Mouse (Mus musculus) bone marrow, adult 2 months (tissue): Measurements from ENCODE around the gene Gabre. TPM values are rescaled to one million over a fixed set of nuclear protein-coding genes. Genes with fewer than 3 reads are reported as not detected.

Experiments
- H3K27ac ChIP-seq: fragments of 200-500 bp; 2 replicates; pipeline ENCODE4 v1.5.1; 2012; ENCODE audit warnings: low read depth, mild to moderate bottlenecking, control low read depth, inconsistent platforms, low read length; ENCODE audit not compliant: control insufficient read depth, poor library complexity, insufficient read depth
- H3K4me1 ChIP-seq: fragments of 200-500 bp; 2 replicates; pipeline ENCODE4 v1.6.1; 2011; ENCODE audit warnings: low read length; ENCODE audit not compliant: control insufficient read depth, insufficient read depth
- H3K4me3 ChIP-seq: fragments of 200-500 bp; replicated peaks from 2 replicates; pipeline ENCODE3; 2011; ENCODE audit warnings: mild to moderate bottlenecking, low read depth, low read length, control low read depth; ENCODE audit not compliant: control insufficient read depth
- CTCF ChIP-seq: fragments of 200-500 bp; IDR thresholded peaks from 2 replicates; pipeline ENCODE4 v1.5.1; 2011; ENCODE audit warnings: low read length, control low read depth; ENCODE audit not compliant: control insufficient read depth, insufficient read depth
- POLR2A ChIP-seq: fragments of 200-500 bp; IDR thresholded peaks from 2 replicates; pipeline ENCODE4 v1.6.1; 2011; ENCODE audit warnings: low read depth, mild to moderate bottlenecking, control low read depth, low read length, borderline replicate concordance; ENCODE audit not compliant: control insufficient read depth
- WGBS: fragments of 180-500 bp; shearing (Covaris S2); methylation state at CpG from one replicate; pipeline ENCODE4 v1.1.7; 2018; 5-methylcytosine and 5-hydroxymethylcytosine counted together
- polyA plus RNA-seq: library from polyadenylated mRNA; stranded (reverse); fragments of >200 nt; gene quantifications from 2 replicates; pipeline ENCODE4 v1.2.4, GENCODE M21; 2011; ENCODE audit warnings: low replicate concordance; ENCODE audit not compliant: missing spikeins, insufficient read depth, insufficient read length

Gene Gabre
- polyA plus RNA-seq = 0.57 TPM in 2 replicates

GRCm38 (mm10) chrX:72274659-72275371 lies at the start of gene Gabre:
Gene Gabre (minus strand): TSS chrX:72274803.
- no peak within 1 kb of the TSS for H3K27ac ChIP-seq
- no peak within 1 kb of the TSS for H3K4me3 ChIP-seq
- no peak for TF ChIP-seq POLR2A
- no peak for TF ChIP-seq CTCF
- WGBS = 11% methylated on average over 32 of the region's 36 CpGs
- H3K4me1 ChIP-seq = no peaks in the 10 kb centered on the region

DNA sequence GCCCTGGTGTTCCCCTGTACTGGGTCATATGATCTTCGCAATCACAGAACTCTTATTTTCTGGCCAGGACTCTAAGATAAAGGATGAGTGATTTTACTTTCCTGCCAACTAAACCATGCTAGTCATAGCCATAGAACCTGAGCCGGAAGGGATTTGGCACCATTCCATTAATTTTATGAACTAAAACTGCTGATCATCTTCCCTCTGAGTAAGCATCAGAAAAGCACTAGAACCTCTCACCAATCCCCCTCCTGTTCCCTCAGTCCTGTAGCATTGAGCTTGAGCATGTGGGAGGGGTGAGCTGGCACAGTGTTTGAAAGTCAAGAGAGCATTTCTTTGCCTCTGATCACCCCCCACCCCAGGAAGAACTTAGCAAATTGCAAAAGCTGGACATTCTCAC lies 23.2 kb upstream of the Gabre start:
- 73% methylated on average over 2 of the region's 2 CpGs for WGBS
- no peak for TF ChIP-seq CTCF
- no peak for TF ChIP-seq POLR2A
- no peak overlapping the region for H3K27ac ChIP-seq
- no peaks in the 10 kb centered on the region for H3K4me1 ChIP-seq
- no peak overlapping the region for H3K4me3 ChIP-seq

DNA sequence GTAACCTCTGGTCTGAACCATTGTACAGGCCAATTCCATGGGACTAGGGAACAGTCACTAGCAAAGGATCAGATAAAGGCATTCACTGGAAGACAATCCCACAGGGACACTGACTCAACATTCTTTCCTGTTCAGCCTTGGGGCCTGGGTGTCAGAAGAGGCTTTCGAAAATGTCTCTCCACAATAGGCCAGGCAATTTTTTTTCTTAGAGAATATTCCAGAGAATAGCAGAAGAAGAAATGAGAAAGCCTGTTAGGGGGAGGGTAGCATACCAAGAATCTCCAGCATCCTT lies 715 bp upstream of the Gabre start:
- Histone ChIP-seq H3K27ac (no peak overlapping the region), H3K4me3 (no peak overlapping the region), H3K4me1 (no peaks in the 10 kb centered on the region)
- no peak for TF ChIP-seq CTCF
- TF ChIP-seq POLR2A = no peak
- 95% methylated on average over 1 of the region's 1 CpGs for WGBS

GRCm38 (mm10) chrX:72273966-72274658 lies 491 bp downstream of the Gabre start:
- Histone ChIP-seq H3K4me3 (no peak overlapping the region), H3K4me1 (no peaks in the 10 kb centered on the region), H3K27ac (no peak overlapping the region)
- TF ChIP-seq CTCF (no peak), POLR2A (no peak)
- 20% methylated on average over 27 of the region's 27 CpGs for WGBS

- Histone ChIP-seq H3K4me1 (no peaks in the 10 kb centered on the region), H3K27ac (no peak overlapping the region), H3K4me3 (no peak overlapping the region)
- WGBS = 43% methylated on average over 10 of the region's 11 CpGs
- TF ChIP-seq CTCF (no peak), POLR2A (no peak)
Measured at GRCm38 (mm10) chrX:72270637-72271036, 4.0 kb downstream of the Gabre start.

DNA sequence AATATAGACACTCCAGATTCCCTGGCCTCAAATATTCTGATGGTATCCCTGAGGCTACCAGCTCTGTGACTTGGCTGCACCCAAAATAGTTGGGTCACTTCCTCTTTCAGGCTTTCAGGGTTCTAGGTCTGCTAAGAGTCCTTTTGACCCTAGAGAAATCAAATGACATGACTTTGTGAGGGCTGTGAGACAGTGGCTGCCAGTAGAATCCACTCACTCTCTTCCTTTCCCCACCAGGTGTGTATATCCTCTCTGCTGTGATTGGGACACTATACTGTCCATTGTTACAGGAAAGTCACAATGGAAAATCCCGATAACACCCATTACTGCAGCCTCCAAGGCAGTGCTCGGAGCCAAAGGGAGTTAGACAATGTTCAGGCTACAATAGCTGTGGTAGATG lies 52.9 kb downstream of the Gabre start, which contains the start of gene Magea4:
Gene Magea4, plus strand, starts transcription at position 301 of the 400 bp plus-strand sequence.
- H3K4me1 ChIP-seq = no peaks in the 10 kb centered on the region
- no peak within 1 kb of the TSS for H3K4me3 ChIP-seq
- WGBS = 73% methylated on average over 2 of the region's 2 CpGs
- H3K27ac ChIP-seq = no peak within 1 kb of the TSS
- TF ChIP-seq CTCF = no peak
- no peak for TF ChIP-seq POLR2A

Other genes with a start within 250 kb of the Gabre start
- gene Magea4, start 52.8 kb downstream of the Gabre start, polyA plus RNA-seq = not detected in 2 replicates
- gene Magea10, start 112.1 kb upstream of the Gabre start, polyA plus RNA-seq = not detected in 2 replicates